Mouse (Mus musculus) kidney, adult 2 months (tissue): ENCODE measurements around the gene Enox2. TPM values are rescaled to one million over a fixed set of nuclear protein-coding genes. Genes with fewer than 3 reads are reported as not detected.

Experiments used
- DNase-seq: peaks from one replicate; pipeline ENCODE4 v3.0.0; 2021
- H3K27ac ChIP-seq: fragments of 200-500 bp; 2 replicates; pipeline ENCODE4 v1.5.1; 2012; ENCODE audit warnings: low read depth, low read length, control low read depth, inconsistent platforms; ENCODE audit not compliant: insufficient read depth
- H3K27me3 ChIP-seq: fragments of 200-500 bp; replicated peaks from 2 replicates; pipeline ENCODE4 v1.6.1; 2012; ENCODE audit warnings: mild to moderate bottlenecking, moderate library complexity, low read length, inconsistent platforms; ENCODE audit not compliant: control insufficient read depth, insufficient read depth
- H3K36me3 ChIP-seq: fragments of 200-500 bp; 2 replicates; pipeline ENCODE4 v1.6.1; 2012; ENCODE audit warnings: mild to moderate bottlenecking, moderate library complexity, low read length, inconsistent platforms; ENCODE audit not compliant: control insufficient read depth, insufficient read depth
- H3K4me1 ChIP-seq: fragments of 200-500 bp; 2 replicates; pipeline ENCODE4 v1.6.1; 2011; ENCODE audit warnings: low read length; ENCODE audit not compliant: control insufficient read depth, insufficient read depth
- H3K4me3 ChIP-seq: fragments of 200-500 bp; 2 replicates; pipeline ENCODE4 v1.5.1; 2011; ENCODE audit warnings: mild to moderate bottlenecking, low read depth, low read length, control low read depth; ENCODE audit not compliant: insufficient read depth
- CTCF ChIP-seq: fragments of 200-500 bp; conservative IDR thresholded peaks from 2 replicates; pipeline ENCODE4 v1.5.1; 2011; ENCODE audit warnings: low read depth, mild to moderate bottlenecking, control low read depth, low read length, moderate library complexity, mixed read lengths; ENCODE audit not compliant: insufficient read depth, insufficient read length
- POLR2A ChIP-seq: fragments of 200-500 bp; IDR thresholded peaks from one replicate; pipeline ENCODE4 v1.6.1; 2011; ENCODE audit warnings: low read depth, low read length, control low read depth
- WGBS: fragments of 180-500 bp; shearing (Covaris S2); methylation state at CpG from one replicate; pipeline ENCODE4 v1.1.7; 2018; 5-methylcytosine and 5-hydroxymethylcytosine counted together
- polyA plus RNA-seq: library from polyadenylated mRNA; depleted of rRNA; stranded (reverse); fragments of >200 nt; gene quantifications from 2 replicates; pipeline ENCODE4 v1.2.3, GENCODE M21; 2012; rRNA removed

Enox2 gene
- polyA plus RNA-seq, 1 experiment = 10.3 TPM

DNA sequence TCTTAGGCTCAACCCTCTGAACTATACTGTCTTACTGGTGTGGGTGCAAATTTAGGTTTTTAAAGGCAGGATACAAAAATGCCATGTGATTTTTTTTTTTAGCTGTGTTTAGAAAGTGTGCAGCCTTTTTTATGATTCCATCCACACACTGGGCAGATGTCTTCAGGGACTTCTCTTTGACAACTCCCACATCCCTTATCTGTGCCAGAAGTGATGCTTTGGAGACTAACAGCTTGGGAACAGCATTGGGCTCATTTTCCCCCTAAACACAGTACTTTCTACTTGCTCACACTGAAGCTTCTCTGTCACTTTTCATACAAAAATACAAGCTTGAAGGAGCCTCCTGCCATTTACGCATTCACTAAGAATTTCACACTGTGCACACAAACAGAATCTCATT, 282.4 kb downstream of the Enox2 start:
- no peaks in the 10 kb centered on the region for H3K4me1 ChIP-seq
- no peaks in the 10 kb centered on the region for H3K36me3 ChIP-seq
- no peak overlapping the region for H3K4me3 ChIP-seq
- H3K27ac ChIP-seq = no peak overlapping the region
- no peaks in the 10 kb centered on the region for H3K27me3 ChIP-seq
- 93% methylated on average over 1 of the region's 1 CpGs for WGBS
- no peak for TF ChIP-seq CTCF
- no peak for TF ChIP-seq POLR2A
- DNase-seq = no peak

DNA sequence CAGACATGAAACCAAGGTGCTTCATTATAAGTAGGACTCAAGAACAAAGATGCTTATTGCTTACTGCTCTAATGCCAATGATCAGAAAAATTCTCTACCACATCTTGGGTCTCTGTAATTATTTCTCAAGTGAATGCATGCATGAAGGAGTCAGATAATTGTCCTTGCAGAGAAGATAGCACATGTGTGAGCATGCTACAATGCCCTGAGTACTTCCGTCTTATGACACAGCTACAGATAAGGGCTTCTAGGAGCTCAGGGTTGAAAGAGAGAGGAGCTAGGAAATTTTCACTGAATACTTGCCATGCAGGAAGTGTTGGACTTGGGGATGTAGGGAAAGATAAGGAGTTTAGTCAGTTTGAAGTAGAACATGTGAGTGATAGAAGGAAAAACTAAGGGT, 285.2 kb downstream of the Enox2 start:
- no peaks in the 10 kb centered on the region for H3K36me3 ChIP-seq
- no peaks in the 10 kb centered on the region for H3K4me1 ChIP-seq
- no peaks in the 10 kb centered on the region for H3K27me3 ChIP-seq
- TF ChIP-seq CTCF (no peak), POLR2A (no peak)
- H3K27ac ChIP-seq = no peak overlapping the region
- no peak for DNase-seq
- H3K4me3 ChIP-seq = no peak overlapping the region
- 97% methylated on average over 1 of the region's 1 CpGs for WGBS

DNA sequence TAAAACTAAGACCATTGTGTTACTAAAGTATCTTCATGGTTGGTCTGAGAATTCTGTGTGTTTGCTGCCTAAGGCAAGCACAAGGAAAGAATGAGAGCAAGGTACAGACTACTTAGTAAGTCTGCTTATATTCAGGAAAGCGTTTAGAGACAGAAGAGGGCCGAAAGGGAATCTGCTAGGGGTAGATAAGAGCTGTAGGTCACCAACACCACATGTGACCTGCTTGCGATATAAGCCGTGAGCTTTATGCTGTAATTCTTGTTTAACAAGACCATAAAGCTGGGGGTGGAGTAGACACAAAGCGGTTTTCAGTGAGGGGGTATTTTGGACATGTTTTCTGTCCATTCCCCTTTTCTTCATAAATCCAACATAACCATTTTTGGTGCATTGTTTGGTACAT, 302.4 kb downstream of the Enox2 start:
- WGBS = 84% methylated on average over 5 of the region's 5 CpGs
- DNase-seq = no peak

DNA sequence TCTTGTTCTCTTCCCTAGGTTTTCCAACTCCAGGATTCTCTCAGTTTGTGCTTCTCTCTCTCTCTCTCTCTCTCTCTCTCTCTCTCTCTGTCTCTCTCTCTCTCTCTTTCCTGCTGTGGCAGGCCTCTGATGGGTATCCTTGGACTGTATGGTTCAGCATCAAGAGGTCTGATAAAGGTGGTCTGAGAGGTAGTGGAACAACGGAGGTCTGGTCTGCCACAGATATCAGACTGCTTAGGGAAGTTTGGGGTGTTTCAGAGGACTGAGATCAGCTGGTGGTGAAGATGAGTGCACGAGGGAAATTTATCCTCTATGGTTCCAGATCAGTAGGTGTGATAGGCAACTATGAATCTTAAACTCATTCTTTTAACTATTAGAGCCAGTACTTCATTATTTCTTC, 303.6 kb downstream of the Enox2 start:
- Histone ChIP-seq H3K27ac (no peak overlapping the region), H3K4me3 (no peak overlapping the region), H3K27me3 (no peaks in the 10 kb centered on the region), H3K36me3 (no peaks in the 10 kb centered on the region), H3K4me1 (no peaks in the 10 kb centered on the region)
- no peak for DNase-seq
- TF ChIP-seq CTCF (no peak), POLR2A (no peak)
- 77% methylated on average over 2 of the region's 2 CpGs for WGBS

More for the DNA sequence above, 302.4 kb downstream of the Enox2 start:
- Histone ChIP-seq H3K27ac (no peak overlapping the region), H3K4me3 (no peak overlapping the region), H3K36me3 (no peaks in the 10 kb centered on the region), H3K27me3 (no peaks in the 10 kb centered on the region), H3K4me1 (no peaks in the 10 kb centered on the region)
- TF ChIP-seq POLR2A = no peak
- no peak for TF ChIP-seq CTCF

Other genes starting within 250 kb of the Enox2 start
- 0.16 TPM in 1 of 2 replicates, not detected in the other for gene Arhgap36, start 175.7 kb upstream of the Enox2 start, polyA plus RNA-seq